Mouse (Mus musculus): ENCODE measurements around the gene Ahsg. TPM values are rescaled to one million over a fixed set of nuclear protein-coding genes. Genes with fewer than 3 reads are reported as not detected.
A peak's percentile ranks its signal among the peaks of the same experiment; 100 is the strongest.

The Ahsg gene
- polyA plus RNA-seq, 1 experiment = not detected

- Histone ChIP-seq H3K4me3 (no peak overlapping the region), H3K36me3 (ENCODE audit: control insufficient read depth, insufficient read depth) (no peaks in the 10 kb centered on the region), H3K27me3 (ENCODE audit: control insufficient read depth, insufficient read depth, insufficient read length) (no peaks in the 10 kb centered on the region), H3K4me2 (ENCODE audit: low read depth) (no peak overlapping the region), H3ac (ENCODE audit: control insufficient read depth, insufficient read length) (no peak overlapping the region), H3K79me2 (ENCODE audit: control insufficient read depth, insufficient read depth) (peaks cover 10% of the 10 kb centered on the region)
- no peak for TF ChIP-seq TCF12 (IDR thresholded peaks at IDR 0.05; ENCODE audit: insufficient read depth, poor library complexity, severe bottlenecking)
These were observed 43.4 kb upstream of the Ahsg start for GRCm38 (mm10) chr16:22847686-22848085.

- Histone ChIP-seq H3K27me3 (ENCODE audit: control insufficient read depth, insufficient read depth, insufficient read length) (no peaks in the 10 kb centered on the region), H3K4me3 (no peak overlapping the region), H3K79me2 (ENCODE audit: control insufficient read depth, insufficient read depth) (peaks cover 16% of the 10 kb centered on the region), H3ac (ENCODE audit: control insufficient read depth, insufficient read length) (no peak overlapping the region), H3K4me2 (ENCODE audit: low read depth) (no peak overlapping the region), H3K36me3 (ENCODE audit: control insufficient read depth, insufficient read depth) (no peaks in the 10 kb centered on the region)
- TF ChIP-seq TCF3 (IDR thresholded peaks at IDR 0.05; ENCODE audit: insufficient read length, low read depth) (no peak), REST (IDR thresholded peaks at IDR 0.05; ENCODE audit: insufficient read depth, insufficient read length) (no peak), MYOG (IDR thresholded peaks at IDR 0.05; ENCODE audit: control insufficient read depth in 1 of 3, insufficient read depth in 1 of 3, insufficient read length in 2 of 3, low read depth in 2 of 3) (no peak), POLR2A (IDR thresholded peaks at IDR 0.05; ENCODE audit: insufficient read length, low read depth) (no peak), TCF12 (IDR thresholded peaks at IDR 0.05; ENCODE audit: insufficient read depth, poor library complexity, severe bottlenecking) (no peak), POLR2AphosphoS2 (IDR thresholded peaks at IDR 0.05; ENCODE audit: insufficient read length, low read depth) (no peak), CEBPB (IDR thresholded peaks at IDR 0.05; ENCODE audit: insufficient read depth, poor library complexity, severe bottlenecking) (no peak), MYOD1 (IDR thresholded peaks at IDR 0.05; ENCODE audit: control insufficient read depth in 1 of 3, insufficient read length in 2 of 3, low read depth in 2 of 3) (no peak), E2F4 (IDR thresholded peaks at IDR 0.05; ENCODE audit: insufficient read depth) (no peak), MAX (IDR thresholded peaks at IDR 0.05; ENCODE audit: low read depth) (no peak), USF1 (IDR thresholded peaks at IDR 0.05; ENCODE audit: low read depth) (no peak), SRF (IDR thresholded peaks at IDR 0.05; ENCODE audit: control insufficient read depth, insufficient read length, low read depth) (no peak)
These were observed 42.7 kb upstream of the Ahsg start for GRCm38 (mm10) chr16:22848331-22848730.

- Histone ChIP-seq H3K4me2 (ENCODE audit: low read depth) (no peak overlapping the region), H3ac (ENCODE audit: control insufficient read depth, insufficient read length) (no peak overlapping the region), H3K79me2 (ENCODE audit: control insufficient read depth, insufficient read depth) (peaks cover 25% of the 10 kb centered on the region), H3K4me3 (no peak overlapping the region), H3K27me3 (ENCODE audit: control insufficient read depth, insufficient read depth, insufficient read length) (no peaks in the 10 kb centered on the region), H3K36me3 (ENCODE audit: control insufficient read depth, insufficient read depth) (no peaks in the 10 kb centered on the region)
- TF ChIP-seq MAX (IDR thresholded peaks at IDR 0.05; ENCODE audit: low read depth) (no peak), REST (IDR thresholded peaks at IDR 0.05; ENCODE audit: insufficient read depth, insufficient read length) (no peak), SRF (IDR thresholded peaks at IDR 0.05; ENCODE audit: control insufficient read depth, insufficient read length, low read depth) (no peak), TCF3 (IDR thresholded peaks at IDR 0.05; ENCODE audit: insufficient read length, low read depth) (no peak), MYOD1 (IDR thresholded peaks at IDR 0.05; ENCODE audit: control insufficient read depth in 1 of 3, insufficient read length in 2 of 3, low read depth in 2 of 3) (no peak), USF1 (IDR thresholded peaks at IDR 0.05; ENCODE audit: low read depth) (no peak), E2F4 (IDR thresholded peaks at IDR 0.05; ENCODE audit: insufficient read depth) (no peak), MYOG (IDR thresholded peaks at IDR 0.05; ENCODE audit: control insufficient read depth in 1 of 3, insufficient read depth in 1 of 3, insufficient read length in 2 of 3, low read depth in 2 of 3) (no peak), TCF12 (IDR thresholded peaks at IDR 0.05; ENCODE audit: insufficient read depth, poor library complexity, severe bottlenecking) (no peak), POLR2AphosphoS2 (IDR thresholded peaks at IDR 0.05; ENCODE audit: insufficient read length, low read depth) (no peak), CEBPB (IDR thresholded peaks at IDR 0.05; ENCODE audit: insufficient read depth, poor library complexity, severe bottlenecking) (no peak), POLR2A (IDR thresholded peaks at IDR 0.05; ENCODE audit: insufficient read length, low read depth) (no peak)
These were observed 38.4 kb upstream of the Ahsg start for GRCm38 (mm10) chr16:22852709-22853108.

- peak overlapping the region; percentile 82 for H3K4me3 ChIP-seq
- peak overlapping the region; percentile 84 for H3K4me2 ChIP-seq (ENCODE audit: low read depth)
- H3K36me3 ChIP-seq (ENCODE audit: control insufficient read depth, insufficient read depth) = no peaks in the 10 kb centered on the region
- peaks cover 44% of the 10 kb centered on the region for H3K79me2 ChIP-seq (ENCODE audit: control insufficient read depth, insufficient read depth)
- no peaks in the 10 kb centered on the region for H3K27me3 ChIP-seq (ENCODE audit: control insufficient read depth, insufficient read depth, insufficient read length)
- H3ac ChIP-seq (ENCODE audit: control insufficient read depth, insufficient read length) = peak overlapping the region; percentile 57
- no peak for TF ChIP-seq MAX (IDR thresholded peaks at IDR 0.05; ENCODE audit: low read depth)
- TF ChIP-seq CEBPB (IDR thresholded peaks at IDR 0.05; ENCODE audit: insufficient read depth, poor library complexity, severe bottlenecking) = no peak
- no peak for TF ChIP-seq POLR2AphosphoS2 (IDR thresholded peaks at IDR 0.05; ENCODE audit: insufficient read length, low read depth)
- TF ChIP-seq TCF3 (IDR thresholded peaks at IDR 0.05; ENCODE audit: insufficient read length, low read depth) = no peak
- no peak for TF ChIP-seq TCF12 (IDR thresholded peaks at IDR 0.05; ENCODE audit: insufficient read depth, poor library complexity, severe bottlenecking)
- TF ChIP-seq MYOG (IDR thresholded peaks at IDR 0.05; ENCODE audit: control insufficient read depth in 1 of 3, insufficient read depth in 1 of 3, insufficient read length in 2 of 3, low read depth in 2 of 3) = no peak
- no peak for TF ChIP-seq POLR2A (IDR thresholded peaks at IDR 0.05; ENCODE audit: insufficient read length, low read depth)
- no peak for TF ChIP-seq USF1 (IDR thresholded peaks at IDR 0.05; ENCODE audit: low read depth)
- TF ChIP-seq MYOD1 (IDR thresholded peaks at IDR 0.05; ENCODE audit: control insufficient read depth in 1 of 3, insufficient read length in 2 of 3, low read depth in 2 of 3) = no peak
- no peak for TF ChIP-seq E2F4 (IDR thresholded peaks at IDR 0.05; ENCODE audit: insufficient read depth)
- no peak for TF ChIP-seq SRF (IDR thresholded peaks at IDR 0.05; ENCODE audit: control insufficient read depth, insufficient read length, low read depth)
- no peak for TF ChIP-seq REST (IDR thresholded peaks at IDR 0.05; ENCODE audit: insufficient read depth, insufficient read length)
These were observed 34.3 kb upstream of the Ahsg start for GRCm38 (mm10) chr16:22856773-22857172.

Data from myocyte (in vitro differentiated cells).